Mouse (Mus musculus): ENCODE results near the gene Eps8l1. TPM values are rescaled to one million over a fixed set of nuclear protein-coding genes. Genes with fewer than 3 reads are reported as not detected.

Eps8l1 gene
- 10.6 TPM for polyA plus RNA-seq (2017; shearing (Covaris generic))

DNA sequence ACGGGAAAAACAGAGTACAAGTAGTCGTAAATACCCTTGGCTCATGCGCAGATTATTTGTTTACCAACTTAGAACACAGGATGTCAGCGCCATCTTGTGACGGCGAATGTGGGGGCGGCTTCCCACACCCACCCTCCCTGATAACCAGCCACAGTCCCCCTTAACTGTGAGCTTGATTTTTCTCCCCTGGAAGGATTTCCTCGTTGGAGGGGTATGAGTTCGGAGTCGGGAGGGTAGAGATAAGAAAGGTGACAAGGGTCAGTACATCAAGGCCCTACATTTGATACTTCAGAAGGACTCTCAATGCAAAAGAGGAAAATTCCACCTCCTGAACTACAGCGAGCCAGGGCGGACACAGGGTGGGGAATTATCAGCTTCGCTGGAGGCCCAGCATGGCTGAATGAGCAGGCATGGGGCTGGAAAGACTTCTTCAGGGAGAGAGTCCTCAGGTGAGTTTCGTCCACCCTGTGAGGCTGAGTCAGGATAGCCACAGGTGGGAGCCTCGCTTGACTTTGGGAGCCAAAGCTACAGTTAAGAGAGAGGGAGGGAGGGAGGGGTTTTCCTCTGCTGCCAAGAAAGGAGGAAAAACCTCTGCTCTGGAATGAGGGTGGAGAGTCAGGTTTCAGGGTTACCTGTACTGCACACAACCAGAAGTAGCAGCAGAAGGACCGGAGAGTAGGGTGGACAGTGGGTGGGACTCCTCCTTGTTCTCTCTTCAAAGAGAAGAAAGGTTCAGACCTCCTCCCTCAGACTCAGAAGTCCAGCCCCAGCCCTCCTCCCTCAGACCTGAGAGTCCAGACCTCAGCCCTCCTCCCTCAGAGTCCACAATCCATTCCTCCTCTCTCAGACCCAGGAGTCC, at the start of gene Eps8l1:
Gene Eps8l1 (plus strand): TSS at position 99 of the 859 bp plus-strand sequence.

GRCm38 (mm10) chr7:4445216-4445791, 15.2 kb upstream of the Eps8l1 start, which contains the start of gene Rdh13:
Gene Rdh13 (minus strand): TSS chr7:4445649.

DNA sequence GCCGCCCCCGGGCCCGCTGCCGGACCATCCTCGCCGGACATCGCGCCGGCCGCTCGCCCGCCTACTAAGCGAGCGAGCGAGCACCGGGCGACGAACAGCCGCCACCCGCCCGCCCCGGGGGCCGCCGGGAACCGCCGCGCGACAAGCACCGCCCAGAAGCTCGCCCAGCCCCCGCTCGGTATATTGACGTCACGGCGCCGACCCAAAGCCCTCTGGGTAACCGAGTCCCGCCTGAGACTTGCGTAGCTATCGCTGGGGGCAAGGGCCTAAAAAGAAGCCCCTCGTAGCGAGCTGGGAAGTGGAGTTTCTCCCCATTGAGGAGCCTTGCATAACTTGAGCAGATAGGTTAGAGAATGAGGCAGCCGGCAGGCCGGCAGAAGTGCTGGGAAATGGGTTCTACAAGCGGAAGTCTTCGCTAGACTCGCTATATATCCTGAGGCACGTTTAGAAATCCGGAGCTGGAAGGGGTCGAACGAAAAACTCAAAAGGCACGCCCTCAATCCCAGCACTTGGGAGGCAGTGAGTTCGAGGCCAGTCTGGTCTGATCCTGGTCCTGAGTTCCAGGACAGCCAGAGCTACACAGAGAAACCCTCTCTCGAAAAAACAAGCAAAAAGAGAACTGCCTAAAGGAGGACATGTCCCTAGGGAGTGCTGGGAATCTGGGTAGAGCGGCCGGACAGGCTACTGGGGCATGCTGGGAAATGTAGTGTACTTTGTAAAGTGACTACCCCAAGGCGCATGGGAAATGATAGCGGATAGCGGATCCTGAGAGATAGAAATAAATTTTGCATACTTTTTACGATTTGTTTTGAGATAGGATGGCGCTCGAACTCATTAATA, 41.3 kb downstream of the Eps8l1 start, which contains the start of gene Ppp1r12c:
Gene Ppp1r12c (minus strand): TSS at position 123 of the 840 bp plus-strand sequence.

DNA sequence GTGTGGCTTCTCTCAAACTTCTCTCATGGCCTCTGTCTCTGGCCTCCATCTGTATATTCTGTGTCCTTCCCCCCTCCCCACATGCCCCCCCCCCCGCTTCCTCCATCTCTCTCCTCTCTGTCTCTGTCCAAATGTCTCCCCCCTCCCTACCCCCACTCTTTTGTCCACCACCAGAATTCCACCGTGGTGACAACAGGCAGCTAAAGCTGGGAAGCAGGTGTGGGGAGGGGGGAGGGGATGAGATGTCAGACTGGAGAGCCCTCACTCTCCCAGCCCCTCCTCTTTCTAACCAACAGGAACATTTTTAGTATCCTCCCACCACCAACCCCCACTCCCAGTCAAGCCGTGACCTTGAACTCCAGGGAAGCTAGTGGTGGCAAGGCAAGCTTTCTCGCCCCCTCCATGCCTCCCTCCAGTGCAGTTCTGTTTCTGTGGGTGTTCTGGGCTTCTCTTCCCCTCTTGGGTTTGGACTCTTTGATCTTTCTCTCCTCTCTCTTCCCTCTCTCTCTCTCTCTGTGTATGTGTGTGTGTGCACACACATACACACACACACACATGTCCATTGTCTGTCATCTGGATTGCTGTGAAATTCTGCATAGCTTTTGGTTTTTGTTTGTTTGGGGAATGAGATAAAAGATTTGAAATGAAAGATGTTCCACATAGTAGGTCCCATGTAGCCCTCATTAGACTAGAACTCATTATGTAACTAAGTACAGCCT, 56.0 kb downstream of the Eps8l1 start, which contains the start of gene Tnnt1:
Gene Tnnt1 (minus strand): TSS at position 51 of the 719 bp plus-strand sequence.

DNA sequence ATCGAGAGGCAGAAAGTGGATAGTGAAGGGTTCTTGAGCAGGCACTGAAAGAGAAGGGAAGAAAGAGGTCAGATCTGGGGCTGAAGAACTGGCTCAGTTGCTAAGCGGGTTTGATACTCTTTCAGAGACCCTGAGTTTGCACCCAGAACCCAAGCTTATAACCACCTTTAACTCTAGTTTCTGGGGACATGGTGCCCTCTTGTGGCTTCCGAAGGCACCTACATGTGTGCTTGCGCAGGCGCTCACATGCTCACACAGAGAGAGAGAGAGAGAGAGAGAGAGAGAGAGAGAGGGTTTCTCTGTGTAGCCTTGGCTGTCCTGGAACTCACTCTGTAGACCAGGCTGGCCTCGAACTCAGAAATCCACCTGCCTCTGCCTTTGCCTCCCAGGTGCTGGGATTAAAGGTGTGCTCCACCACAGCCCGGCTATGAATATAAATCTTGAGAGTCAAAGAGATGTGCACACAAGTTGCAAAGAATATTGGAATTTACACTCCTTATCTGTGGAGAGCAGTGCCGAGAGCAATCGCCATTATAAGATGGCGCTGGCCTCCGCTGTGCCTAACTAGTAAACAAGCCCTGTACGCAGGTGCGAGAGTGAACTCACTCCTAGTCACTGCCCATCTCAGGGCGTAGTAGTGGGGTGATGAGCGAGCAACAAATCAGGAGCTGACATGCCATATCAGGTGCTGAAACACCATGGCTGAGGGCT, 63.9 kb downstream of the Eps8l1 start, which contains the start of gene Tnni3:
Gene Tnni3 (minus strand): TSS at position 18 of the 711 bp plus-strand sequence.

Other genes with a start within 250 kb of the Eps8l1 start
- gene Lilra5, start 222.9 kb upstream of the Eps8l1 start, polyA plus RNA-seq (2017; shearing (Covaris generic)): not detected
- gene Ncr1, start 123.0 kb upstream of the Eps8l1 start, polyA plus RNA-seq (2017; shearing (Covaris generic)): not detected
- gene Gp6, start 62.9 kb upstream of the Eps8l1 start, polyA plus RNA-seq (2017; shearing (Covaris generic)): not detected
- 7.3 TPM for gene Rdh13, start 15.0 kb upstream of the Eps8l1 start, polyA plus RNA-seq (2017; shearing (Covaris generic))
- 31.8 TPM for gene Ppp1r12c, start 41.0 kb downstream of the Eps8l1 start, polyA plus RNA-seq (2017; shearing (Covaris generic))
- 7.6 TPM for gene Tnnt1, start 55.7 kb downstream of the Eps8l1 start, polyA plus RNA-seq (2017; shearing (Covaris generic))
- 0.99 TPM for gene Tnni3, start 63.6 kb downstream of the Eps8l1 start, polyA plus RNA-seq (2017; shearing (Covaris generic))
- gene Dnaaf3, start 71.8 kb downstream of the Eps8l1 start, polyA plus RNA-seq (2017; shearing (Covaris generic)): 0.94 TPM
- 0.41 TPM for gene Syt5, start 86.9 kb downstream of the Eps8l1 start, polyA plus RNA-seq (2017; shearing (Covaris generic))
- not detected for gene Ptprh, start 143.4 kb downstream of the Eps8l1 start, polyA plus RNA-seq (2017; shearing (Covaris generic))
- 3.5 TPM for gene Tmem86b, start 170.7 kb downstream of the Eps8l1 start, polyA plus RNA-seq (2017; shearing (Covaris generic))
- gene Ppp6r1, start 198.3 kb downstream of the Eps8l1 start, polyA plus RNA-seq (2017; shearing (Covaris generic)): 26.6 TPM
- 87.0 TPM for gene Hspbp1, start 224.4 kb downstream of the Eps8l1 start, polyA plus RNA-seq (2017; shearing (Covaris generic))
- not detected for gene Brsk1, start 229.9 kb downstream of the Eps8l1 start, polyA plus RNA-seq (2017; shearing (Covaris generic))

Measured in CD4-positive, CD25-positive, alpha-beta regulatory T cell, adult 9 weeks (primary cell).